Mouse (Mus musculus) C2C12 (cell line): ENCODE measurements at regions not wholly inside any gene's neighbourhood (a gene's known extent, or its start where the extent isn't known, plus 50 kb on each side); places are given as distances from the start of the nearest gene placed in this dataset.

Source experiments
- CEBPB ChIP-seq: IDR thresholded peaks from one replicate; pipeline ENCODE4 v1.6.1; 2011; ENCODE audit warnings: low read depth, mild to moderate bottlenecking, control low read depth, moderate library complexity
- CTCF ChIP-seq: IDR thresholded peaks from one replicate; pipeline ENCODE4 v1.5.1; 2011; ENCODE audit not compliant: control insufficient read depth, insufficient read depth, insufficient read length
- MAX ChIP-seq: IDR thresholded peaks from one replicate; pipeline ENCODE4 v1.6.1; 2011; ENCODE audit warnings: mild to moderate bottlenecking, control low read depth
- MYOD1 ChIP-seq: IDR thresholded peaks from one replicate; pipeline ENCODE4 v1.6.1; 2011; ENCODE audit warnings: low read depth; ENCODE audit not compliant: control insufficient read depth, insufficient read length
- MYOG ChIP-seq: IDR thresholded peaks from one replicate; pipeline ENCODE4 v1.6.1; 2011; ENCODE audit not compliant: control insufficient read depth, insufficient read length; ENCODE audit errors: extremely low read depth
- USF1 ChIP-seq: IDR thresholded peaks from one replicate; pipeline ENCODE4 v1.6.1; 2011; ENCODE audit warnings: low read depth, mild to moderate bottlenecking, control low read depth, moderate library complexity

- TF ChIP-seq CTCF (no peak), USF1 (no peak), MAX (no peak), MYOG (no peak), CEBPB (no peak), MYOD1 (no peak)
These were observed 130.7 kb downstream of the Slc30a10 start for GRCm38 (mm10) chr1:185585191-185585870.
